Mouse (Mus musculus): Measurements from ENCODE around the gene Ogg1. TPM values are rescaled to one million over a fixed set of nuclear protein-coding genes. Genes with fewer than 3 reads are reported as not detected.
A peak's percentile ranks its signal among the peaks of the same experiment; 100 is the strongest.

Ogg1 gene
- total and polyA plus RNA-seq, 2 experiments from 2014 or later, result 10.1 to 11.9 TPM

- Histone ChIP-seq H3K9me3 (ENCODE audit: low read length) (no peaks in the 10 kb centered on the region), H3K27me3 (ENCODE audit: insufficient read depth, low read length) (no peaks in the 10 kb centered on the region), H3K4me1 (ENCODE audit: insufficient read depth) (peaks cover 22% of the 10 kb centered on the region; the same call in 1 of the 2 replicates), H3K9ac (0 out of 2 replicates have a peak overlapping the region, but pooled peaks have one; percentile 15), H3K27ac (ENCODE audit: low read depth, low read length) (peak overlapping the region; percentile 66), H3K36me3 (ENCODE audit: insufficient read depth) (peaks cover 29% of the 10 kb centered on the region), H3K4me2 (ENCODE audit: low read depth) (peak overlapping the region; percentile 82), H3K4me3 (ENCODE audit: low read depth, low read length) (no peak overlapping the region)
- DNase-seq (no peak), ATAC-seq (no peak)
- no peak for TF ChIP-seq CTCF (IDR thresholded peaks at IDR 0.05; ENCODE audit: low read depth)
- 81% methylated on average over 6 of the region's 6 CpGs for WGBS
These were observed 14.8 kb downstream of the Ogg1 start for GRCm38 (mm10) chr6:113341574-113341973.

GRCm38 (mm10) chr6:113342297-113342696 is 15.5 kb downstream of the Ogg1 start:
- no peak for TF ChIP-seq CTCF (IDR thresholded peaks at IDR 0.05; ENCODE audit: low read depth)
- peak overlapping the region; percentile 25; the same call in 1 of the 2 replicates for H3K9ac ChIP-seq

GRCm38 (mm10) chr6:113343177-113344092 is 16.7 kb downstream of the Ogg1 start, which contains the start of gene Camk1:
Gene Camk1 (minus strand): TSS chr6:113343984.
- Histone ChIP-seq H3K4me1 (ENCODE audit: insufficient read depth) (peaks cover 22% of the 10 kb centered on the region; the same call in 1 of the 2 replicates), H3K36me3 (ENCODE audit: insufficient read depth) (peaks cover 19% of the 10 kb centered on the region), H3K27ac (ENCODE audit: low read depth, low read length) (peak within 1 kb of the TSS; percentile 66; the same call in 1 of the 2 replicates), H3K4me2 (ENCODE audit: low read depth) (peak within 1 kb of the TSS; percentile 82), H3K27me3 (ENCODE audit: insufficient read depth, low read length) (no peaks in the 10 kb centered on the region), H3K9me3 (ENCODE audit: low read length) (no peaks in the 10 kb centered on the region), H3K9ac (peak within 1 kb of the TSS; percentile 83), H3K4me3 (ENCODE audit: low read depth, low read length) (peak within 1 kb of the TSS; percentile 55)
- 16% methylated on average over 32 of the region's 32 CpGs for WGBS
- peak; percentile 67 for DNase-seq
- no peak for TF ChIP-seq CTCF (IDR thresholded peaks at IDR 0.05; ENCODE audit: low read depth)
- peak; percentile 76 for ATAC-seq

More at GRCm38 (mm10) chr6:113342297-113342696, 15.5 kb downstream of the Ogg1 start:
- Histone ChIP-seq H3K36me3 (ENCODE audit: insufficient read depth) (peaks cover 24% of the 10 kb centered on the region), H3K4me1 (ENCODE audit: insufficient read depth) (peaks cover 22% of the 10 kb centered on the region; the same call in 1 of the 2 replicates), H3K9me3 (ENCODE audit: low read length) (no peaks in the 10 kb centered on the region), H3K27ac (ENCODE audit: low read depth, low read length) (peak overlapping the region; percentile 66), H3K27me3 (ENCODE audit: insufficient read depth, low read length) (no peaks in the 10 kb centered on the region), H3K4me2 (ENCODE audit: low read depth) (peak overlapping the region; percentile 82), H3K4me3 (ENCODE audit: low read depth, low read length) (peak overlapping the region; percentile 55; the same call in 1 of the 2 replicates)
- peak; percentile 49 for ATAC-seq
- WGBS, result 37% methylated on average over 4 of the region's 7 CpGs
- peak; percentile 33 for DNase-seq

- DNase-seq (peak; percentile 29), ATAC-seq (no peak)
- Histone ChIP-seq H3K9me3 (ENCODE audit: low read length) (no peaks in the 10 kb centered on the region), H3K36me3 (ENCODE audit: insufficient read depth) (peaks cover 16% of the 10 kb centered on the region), H3K9ac (peak overlapping the region; percentile 83; the same call in 1 of the 2 replicates), H3K27me3 (ENCODE audit: insufficient read depth, low read length) (no peaks in the 10 kb centered on the region), H3K4me3 (ENCODE audit: low read depth, low read length) (peak overlapping the region; percentile 55; the same call in 1 of the 2 replicates), H3K4me2 (ENCODE audit: low read depth) (peak overlapping the region; percentile 82; the same call in 1 of the 2 replicates), H3K4me1 (ENCODE audit: insufficient read depth) (peaks cover 22% of the 10 kb centered on the region; the same call in 1 of the 2 replicates), H3K27ac (ENCODE audit: low read depth, low read length) (no peak overlapping the region)
- 45% methylated on average over 2 of the region's 2 CpGs for WGBS
- TF ChIP-seq CTCF (IDR thresholded peaks at IDR 0.05; ENCODE audit: low read depth), result no peak
These were observed 17.5 kb downstream of the Ogg1 start for GRCm38 (mm10) chr6:113344321-113344720.

- Histone ChIP-seq H3K4me1 (ENCODE audit: insufficient read depth) (peaks cover 19% of the 10 kb centered on the region; the same call in 1 of the 2 replicates), H3K4me3 (ENCODE audit: low read depth, low read length) (no peak overlapping the region), H3K27ac (ENCODE audit: low read depth, low read length) (no peak overlapping the region), H3K4me2 (ENCODE audit: low read depth) (no peak overlapping the region), H3K36me3 (ENCODE audit: insufficient read depth) (no peaks in the 10 kb centered on the region), H3K9ac (no peak overlapping the region), H3K9me3 (ENCODE audit: low read length) (no peaks in the 10 kb centered on the region), H3K27me3 (ENCODE audit: insufficient read depth, low read length) (no peaks in the 10 kb centered on the region)
- DNase-seq (no peak), ATAC-seq (no peak)
- 81% methylated on average over 4 of the region's 4 CpGs for WGBS
- TF ChIP-seq CTCF (IDR thresholded peaks at IDR 0.05; ENCODE audit: low read depth), result no peak
These were observed 20.1 kb downstream of the Ogg1 start for GRCm38 (mm10) chr6:113346897-113347296.

- no peak overlapping the region for H3K4me2 ChIP-seq (ENCODE audit: low read depth)
- no peak overlapping the region for H3K4me3 ChIP-seq (ENCODE audit: low read depth, low read length)
- H3K9ac ChIP-seq, result no peak overlapping the region
- H3K27ac ChIP-seq (ENCODE audit: low read depth, low read length), result no peak overlapping the region
- H3K9me3 ChIP-seq (ENCODE audit: low read length), result no peaks in the 10 kb centered on the region
- DNase-seq (no peak), ATAC-seq (no peak)
- H3K4me1 ChIP-seq (ENCODE audit: insufficient read depth), result no peaks in the 10 kb centered on the region
- no peak for TF ChIP-seq CTCF (IDR thresholded peaks at IDR 0.05; ENCODE audit: low read depth)
- H3K36me3 ChIP-seq (ENCODE audit: insufficient read depth), result no peaks in the 10 kb centered on the region
- H3K27me3 ChIP-seq (ENCODE audit: insufficient read depth, low read length), result no peaks in the 10 kb centered on the region
These were observed 23.8 kb downstream of the Ogg1 start for GRCm38 (mm10) chr6:113350538-113350937.

GRCm38 (mm10) chr6:113351161-113351560 is 24.4 kb downstream of the Ogg1 start:
- Histone ChIP-seq H3K36me3 (ENCODE audit: insufficient read depth) (no peaks in the 10 kb centered on the region), H3K4me1 (ENCODE audit: insufficient read depth) (no peaks in the 10 kb centered on the region), H3K9me3 (ENCODE audit: low read length) (no peaks in the 10 kb centered on the region), H3K4me3 (ENCODE audit: low read depth, low read length) (no peak overlapping the region), H3K4me2 (ENCODE audit: low read depth) (no peak overlapping the region), H3K27me3 (ENCODE audit: insufficient read depth, low read length) (no peaks in the 10 kb centered on the region), H3K27ac (ENCODE audit: low read depth, low read length) (no peak overlapping the region), H3K9ac (no peak overlapping the region)
- ATAC-seq (no peak), DNase-seq (no peak)
- no peak for TF ChIP-seq CTCF (IDR thresholded peaks at IDR 0.05; ENCODE audit: low read depth)
- WGBS, result 92% methylated on average over 1 of the region's 1 CpGs

Data from forebrain, postnatal 0 days (tissue).